Mouse (Mus musculus) lung, postnatal 10 days (tissue): Measurements from ENCODE around the gene Hspa2.

ENCODE experiments used
- DNase-seq: peaks from one replicate; pipeline ENCODE4 v3.0.0; 2021

The Hspa2 gene

GRCm38 (mm10) chr12:76403886-76404537 is at the start of gene Hspa2:
Hspa2 (plus strand) TSS chr12:76404176.
- DNase-seq = peak; percentile 100

GRCm38 (mm10) chr12:76360868-76361267 is 43.1 kb upstream of the Hspa2 start:
- no peak for DNase-seq

GRCm38 (mm10) chr12:76361405-76362302 is 42.3 kb upstream of the Hspa2 start:
- no peak for DNase-seq

GRCm38 (mm10) chr12:76362303-76362676 is 41.7 kb upstream of the Hspa2 start:
- no peak for DNase-seq

GRCm38 (mm10) chr12:76366276-76366675 is 37.7 kb upstream of the Hspa2 start:
- no peak for DNase-seq

- peak; percentile 23 for DNase-seq
Observed at GRCm38 (mm10) chr12:76367096-76367995, 36.6 kb upstream of the Hspa2 start.

- DNase-seq = no peak
Observed at GRCm38 (mm10) chr12:76368201-76368789, 35.7 kb upstream of the Hspa2 start.

GRCm38 (mm10) chr12:76368790-76369205 is 35.2 kb upstream of the Hspa2 start:
- DNase-seq = peak; percentile 69

GRCm38 (mm10) chr12:76369206-76369977 is 34.6 kb upstream of the Hspa2 start, which contains the start of gene Zbtb25:
Zbtb25 (minus strand) TSS chr12:76369602.
- DNase-seq = peak; percentile 89

- DNase-seq = peak; percentile 90
Observed at GRCm38 (mm10) chr12:76369978-76370830, 33.8 kb upstream of the Hspa2 start, which contains the start of gene Zbtb1. Zbtb1 (plus strand) TSS chr12:76370266.

- DNase-seq = peak; percentile 86
Observed at GRCm38 (mm10) chr12:76370831-76371571, 33.0 kb upstream of the Hspa2 start.

- DNase-seq = no peak
Observed at GRCm38 (mm10) chr12:76372046-76372445, 31.9 kb upstream of the Hspa2 start.

- peak; percentile 27 for DNase-seq
Observed at GRCm38 (mm10) chr12:76372881-76373818, 30.8 kb upstream of the Hspa2 start.

- no peak for DNase-seq
Observed at GRCm38 (mm10) chr12:76373991-76374390, 30.0 kb upstream of the Hspa2 start.

GRCm38 (mm10) chr12:76374911-76375310 is 29.1 kb upstream of the Hspa2 start:
- no peak for DNase-seq

- DNase-seq = no peak
Observed at GRCm38 (mm10) chr12:76375506-76375905, 28.5 kb upstream of the Hspa2 start.

GRCm38 (mm10) chr12:76376649-76377048 is 27.3 kb upstream of the Hspa2 start:
- DNase-seq = peak; percentile 47

GRCm38 (mm10) chr12:76377059-76377458 is 26.9 kb upstream of the Hspa2 start:
- no peak for DNase-seq

- no peak for DNase-seq
Observed at GRCm38 (mm10) chr12:76377726-76378125, 26.2 kb upstream of the Hspa2 start.
